Mouse (Mus musculus) bone marrow macrophage, adult 2 months (primary cell): Measurements from ENCODE around the gene Ednrb. TPM values are rescaled to one million over a fixed set of nuclear protein-coding genes. Genes with fewer than 3 reads are reported as not detected.

Experiments used
- H3K27ac ChIP-seq: 2 replicates; pipeline ENCODE4 v1.5.1; 2012; ENCODE audit warnings: low read depth, low read length; ENCODE audit not compliant: insufficient read depth
- H3K4me1 ChIP-seq: 2 replicates; pipeline ENCODE4 v1.6.1; 2012; ENCODE audit warnings: low read length; ENCODE audit not compliant: control insufficient read depth, insufficient read depth
- H3K4me3 ChIP-seq: 2 replicates; pipeline ENCODE4 v1.5.1; 2012; ENCODE audit warnings: mild to moderate bottlenecking, low read length, moderate library complexity; ENCODE audit not compliant: insufficient read depth
- CTCF ChIP-seq: IDR thresholded peaks from 2 replicates; pipeline ENCODE4 v1.5.1; 2012; ENCODE audit warnings: low read depth, mild to moderate bottlenecking, low read length, moderate library complexity
- POLR2A ChIP-seq: IDR thresholded peaks from 2 replicates; pipeline ENCODE4 v1.6.1; 2012; ENCODE audit warnings: mild to moderate bottlenecking, low read depth, low read length, borderline replicate concordance
- polyA plus RNA-seq: library from polyadenylated mRNA; stranded (reverse); fragments of >200 nt; gene quantifications from 2 replicates; pipeline ENCODE4 v1.2.4, GENCODE M21; 2012; ENCODE audit not compliant: missing spikeins, insufficient read depth, insufficient read length

Ednrb gene
- polyA plus RNA-seq, 1 experiment = 2.2 TPM

DNA sequence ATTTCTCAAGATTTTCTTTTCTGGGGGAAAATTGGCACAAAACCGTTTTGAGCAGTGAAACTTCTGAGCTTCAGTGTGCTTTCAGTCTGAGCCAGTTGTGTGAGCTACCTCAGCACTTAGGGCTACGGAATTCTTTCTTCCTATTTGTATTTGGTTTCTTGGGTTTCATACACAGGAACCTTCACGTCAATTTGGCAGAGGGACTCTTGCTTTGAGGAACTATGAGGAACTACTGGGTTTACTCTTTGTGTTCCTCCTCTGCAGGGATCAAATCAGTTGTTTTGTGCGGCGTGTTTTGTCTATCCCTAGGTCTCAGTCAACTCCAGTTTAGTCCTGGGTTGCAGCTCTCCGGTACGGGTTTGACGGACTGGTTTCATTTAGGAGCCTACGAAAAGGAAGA is 17.9 kb downstream of the Ednrb start:
- TF ChIP-seq CTCF (no peak), POLR2A (no peak)
- Histone ChIP-seq H3K4me3 (0 out of 2 replicates have a peak overlapping the region, but pooled peaks have one; percentile 4), H3K27ac (peak overlapping the region; percentile 54), H3K4me1 (peaks cover 10% of the 10 kb centered on the region)

- TF ChIP-seq POLR2A (no peak), CTCF (no peak)
- H3K4me3 ChIP-seq = 0 out of 2 replicates have a peak overlapping the region, but pooled peaks have one; percentile 4
- H3K27ac ChIP-seq = peak overlapping the region; percentile 54
- H3K4me1 ChIP-seq = peaks cover 10% of the 10 kb centered on the region
These were observed 18.3 kb downstream of the Ednrb start for GRCm38 (mm10) chr14:103825934-103826333.

DNA sequence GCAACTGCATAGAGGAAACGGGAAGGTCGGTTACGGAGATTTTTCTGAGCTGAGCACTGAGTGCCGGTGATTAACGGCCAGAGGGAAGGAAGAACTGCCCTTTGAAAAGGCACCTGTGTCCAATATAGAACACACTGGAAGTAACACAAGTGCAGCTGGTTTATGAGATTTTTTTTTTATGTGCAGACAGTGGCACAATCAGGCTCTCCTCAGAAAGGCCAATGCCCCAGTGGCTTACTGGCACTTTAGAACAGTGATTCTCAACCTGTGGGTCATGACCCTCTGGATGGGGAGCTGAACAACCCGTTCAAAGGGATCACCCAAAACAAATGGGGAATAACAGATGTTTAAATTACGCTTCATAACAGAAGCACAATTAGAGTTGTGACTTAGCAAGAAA is 20.7 kb downstream of the Ednrb start:
- H3K4me3 ChIP-seq = no peak overlapping the region
- peaks cover 10% of the 10 kb centered on the region for H3K4me1 ChIP-seq
- H3K27ac ChIP-seq = no peak overlapping the region
- TF ChIP-seq CTCF (no peak), POLR2A (no peak)

GRCm38 (mm10) chr14:103822590-103822989 is 21.6 kb downstream of the Ednrb start:
- Histone ChIP-seq H3K4me3 (no peak overlapping the region), H3K4me1 (peaks cover 10% of the 10 kb centered on the region), H3K27ac (no peak overlapping the region)
- TF ChIP-seq CTCF (no peak), POLR2A (no peak)

- no peak for TF ChIP-seq CTCF
- no peak for TF ChIP-seq POLR2A
- no peak overlapping the region for H3K4me3 ChIP-seq
- H3K4me1 ChIP-seq = peaks cover 6% of the 10 kb centered on the region
- H3K27ac ChIP-seq = no peak overlapping the region
These were observed 27.4 kb downstream of the Ednrb start for GRCm38 (mm10) chr14:103816637-103817308.

GRCm38 (mm10) chr14:103815542-103815941 is 28.7 kb downstream of the Ednrb start:
- no peak for TF ChIP-seq CTCF
- no peak for TF ChIP-seq POLR2A
- Histone ChIP-seq H3K27ac (no peak overlapping the region), H3K4me1 (peaks cover 6% of the 10 kb centered on the region), H3K4me3 (no peak overlapping the region)

- TF ChIP-seq POLR2A (no peak), CTCF (no peak)
- peaks cover 6% of the 10 kb centered on the region for H3K4me1 ChIP-seq
- H3K4me3 ChIP-seq = no peak overlapping the region
- no peak overlapping the region for H3K27ac ChIP-seq
These were observed 30.0 kb downstream of the Ednrb start for GRCm38 (mm10) chr14:103814015-103814691.

DNA sequence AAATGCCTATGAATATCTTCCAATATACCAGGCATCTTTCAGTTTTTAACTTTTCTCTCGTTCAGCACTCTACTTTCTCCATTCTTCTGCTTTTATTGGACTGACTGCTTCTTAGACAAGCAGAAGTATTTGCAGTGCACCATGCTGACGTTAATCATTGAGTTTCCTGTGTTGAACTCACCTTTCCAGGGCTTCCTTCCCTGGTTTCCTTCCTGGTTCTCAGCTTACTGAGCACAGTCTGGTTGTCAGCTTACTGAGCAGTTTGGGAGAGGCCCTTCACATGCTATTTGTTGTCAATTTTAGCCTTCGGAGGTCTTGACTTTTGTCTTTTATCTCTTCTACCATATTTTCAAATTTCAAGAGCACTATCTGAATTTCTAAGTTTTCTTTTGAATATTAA is 31.0 kb downstream of the Ednrb start:
- Histone ChIP-seq H3K27ac (no peak overlapping the region), H3K4me1 (peaks cover 6% of the 10 kb centered on the region), H3K4me3 (no peak overlapping the region)
- TF ChIP-seq POLR2A (no peak), CTCF (no peak)

GRCm38 (mm10) chr14:103811291-103811690 is 32.9 kb downstream of the Ednrb start:
- TF ChIP-seq POLR2A (no peak), CTCF (no peak)
- Histone ChIP-seq H3K4me3 (no peak overlapping the region), H3K27ac (no peak overlapping the region), H3K4me1 (peaks cover 6% of the 10 kb centered on the region)
